Mouse (Mus musculus) embryonic facial prominence, embryonic 13.5 days (tissue): Measurements from ENCODE around the gene Maml3. TPM values are rescaled to one million over a fixed set of nuclear protein-coding genes. Genes with fewer than 3 reads are reported as not detected.
A peak's percentile ranks its signal among the peaks of the same experiment; 100 is the strongest.

Experiments used
- ATAC-seq: fragments of 200-750 bp; cut with Nextera tagmentation; 2 replicates; pipeline ENCODE4 v1.8.0; 2017; ENCODE audit warnings: low read depth; ENCODE audit not compliant: insufficient number of reproducible peaks, insufficient read depth, low FRiP score, low TSS enrichment
- H3K27ac ChIP-seq: fragments of 300-500 bp; sonication (generic); 2 replicates; pipeline ENCODE4 v1.5.1; 2015; ENCODE audit warnings: moderate library complexity, mild to moderate bottlenecking, inconsistent platforms
- H3K27me3 ChIP-seq: fragments of 300-500 bp; sonication (generic); 2 replicates; pipeline ENCODE4 v1.6.1; 2015; ENCODE audit warnings: mild to moderate bottlenecking, inconsistent platforms
- H3K36me3 ChIP-seq: fragments of 300-500 bp; sonication (generic); 2 replicates; pipeline ENCODE4 v1.6.1; 2015; ENCODE audit warnings: mild to moderate bottlenecking, inconsistent platforms
- H3K4me1 ChIP-seq: fragments of 300-500 bp; sonication (generic); 2 replicates; pipeline ENCODE4 v1.6.1; 2015; ENCODE audit warnings: inconsistent platforms
- H3K4me2 ChIP-seq: fragments of 300-500 bp; sonication (generic); 2 replicates; pipeline ENCODE4 v1.6.1; 2015; ENCODE audit warnings: moderate library complexity, mild to moderate bottlenecking, inconsistent platforms
- H3K4me3 ChIP-seq: fragments of 300-500 bp; sonication (generic); 2 replicates; pipeline ENCODE4 v1.5.1; 2015; ENCODE audit warnings: mild to moderate bottlenecking, inconsistent platforms
- H3K9ac ChIP-seq: fragments of 300-500 bp; sonication (generic); 2 replicates; pipeline ENCODE4 v1.6.1; 2015; ENCODE audit warnings: mild to moderate bottlenecking, inconsistent platforms
- H3K9me3 ChIP-seq: fragments of 300-500 bp; sonication (generic); 2 replicates; pipeline ENCODE4 v1.6.1; 2016; ENCODE audit warnings: inconsistent platforms
- whole genome bisulfite sequencing: fragments of 180-500 bp; shearing (Covaris S2); methylation state at CpG from one replicate; pipeline ENCODE4 v1.1.7; 2015; ENCODE audit warnings: mixed read lengths; 5-methylcytosine and 5-hydroxymethylcytosine counted together
- polyA plus RNA-seq: library from polyadenylated mRNA; unstranded; fragments of >200 nt; fragmentation: Nextera tagmentation; extraction: Ambion mirVana; gene quantifications from 2 replicates; pipeline ENCODE4 v1.2.1, GENCODE M21; 2015

Maml3 gene
- polyA plus RNA-seq, 1 experiment from 2014 or later = 6.5 TPM

- H3K4me1 ChIP-seq = peaks cover 41% of the 10 kb centered on the region
- ATAC-seq = 0 out of 2 replicates have a peak, but pooled peaks have one; percentile 58
- no peaks in the 10 kb centered on the region for H3K9me3 ChIP-seq
- H3K27me3 ChIP-seq = no peaks in the 10 kb centered on the region
- H3K27ac ChIP-seq = peak overlapping the region; percentile 87
- peak overlapping the region; percentile 64 for H3K9ac ChIP-seq
- no peaks in the 10 kb centered on the region; the same call in 1 of the 2 replicates for H3K36me3 ChIP-seq
- H3K4me3 ChIP-seq = peak overlapping the region; percentile 42
- peak overlapping the region; percentile 74 for H3K4me2 ChIP-seq
- WGBS = 3% methylated on average over 13 of the region's 13 CpGs
Measured at GRCm38 (mm10) chr3:51701950-51702349, 402.9 kb downstream of the Maml3 start.

- peak overlapping the region; percentile 42 for H3K4me3 ChIP-seq
- H3K9ac ChIP-seq = peak overlapping the region; percentile 64
- ATAC-seq = peak; percentile 90
- no peaks in the 10 kb centered on the region for H3K27me3 ChIP-seq
- H3K4me1 ChIP-seq = peaks cover 41% of the 10 kb centered on the region
- under 1% methylated on average over 27 of the region's 27 CpGs for WGBS
- H3K36me3 ChIP-seq = no peaks in the 10 kb centered on the region; the same call in none of the 2 replicates
- peak overlapping the region; percentile 87 for H3K27ac ChIP-seq
- no peaks in the 10 kb centered on the region for H3K9me3 ChIP-seq
- peak overlapping the region; percentile 74 for H3K4me2 ChIP-seq
Measured at GRCm38 (mm10) chr3:51701281-51701751, 403.6 kb downstream of the Maml3 start.

GRCm38 (mm10) chr3:51700731-51701280 is 404.1 kb downstream of the Maml3 start:
- H3K36me3 ChIP-seq = no peaks in the 10 kb centered on the region; the same call in none of the 2 replicates
- H3K9me3 ChIP-seq = no peaks in the 10 kb centered on the region
- H3K4me2 ChIP-seq = peak overlapping the region; percentile 74
- H3K4me3 ChIP-seq = peak overlapping the region; percentile 42
- no peaks in the 10 kb centered on the region for H3K27me3 ChIP-seq
- no peak for ATAC-seq
- H3K27ac ChIP-seq = peak overlapping the region; percentile 87
- H3K4me1 ChIP-seq = peaks cover 38% of the 10 kb centered on the region
- 9% methylated on average over 15 of the region's 15 CpGs for WGBS
- H3K9ac ChIP-seq = peak overlapping the region; percentile 64

DNA sequence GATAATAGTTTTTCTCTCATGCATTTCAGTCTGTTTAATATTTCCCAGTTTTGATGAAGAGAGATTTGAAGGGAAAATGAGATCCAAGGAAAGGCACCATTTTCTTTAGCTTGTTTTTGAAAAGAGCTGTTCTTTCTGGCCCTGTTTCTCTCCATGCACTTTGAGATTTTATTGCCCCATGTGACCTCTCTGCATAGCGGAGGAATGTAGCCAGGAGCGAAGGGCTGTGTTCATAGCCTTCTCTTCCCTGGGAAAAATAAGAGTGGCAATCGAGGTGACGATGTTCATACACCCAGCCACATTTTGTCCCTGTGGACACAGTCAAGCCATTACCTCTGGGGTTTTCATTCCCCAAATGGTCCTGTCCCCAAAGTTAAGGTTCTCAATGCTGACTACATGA is 404.8 kb downstream of the Maml3 start:
- ATAC-seq = no peak
- WGBS = 54% methylated on average over 4 of the region's 4 CpGs
- H3K27ac ChIP-seq = peak overlapping the region; percentile 87
- peak overlapping the region; percentile 64; the same call in 1 of the 2 replicates for H3K9ac ChIP-seq
- H3K4me2 ChIP-seq = peak overlapping the region; percentile 74
- no peaks in the 10 kb centered on the region for H3K9me3 ChIP-seq
- H3K27me3 ChIP-seq = no peaks in the 10 kb centered on the region
- no peak overlapping the region for H3K4me3 ChIP-seq
- H3K36me3 ChIP-seq = no peaks in the 10 kb centered on the region; the same call in none of the 2 replicates
- H3K4me1 ChIP-seq = peaks cover 38% of the 10 kb centered on the region

- Histone ChIP-seq H3K9ac (no peak overlapping the region), H3K4me3 (no peak overlapping the region), H3K4me1 (peaks cover 31% of the 10 kb centered on the region), H3K36me3 (no peaks in the 10 kb centered on the region; the same call in none of the 2 replicates), H3K27me3 (no peaks in the 10 kb centered on the region), H3K27ac (no peak overlapping the region), H3K4me2 (no peak overlapping the region), H3K9me3 (no peaks in the 10 kb centered on the region)
- 86% methylated on average over 3 of the region's 3 CpGs for WGBS
- ATAC-seq = no peak
Measured at GRCm38 (mm10) chr3:51697931-51698330, 406.9 kb downstream of the Maml3 start.

DNA sequence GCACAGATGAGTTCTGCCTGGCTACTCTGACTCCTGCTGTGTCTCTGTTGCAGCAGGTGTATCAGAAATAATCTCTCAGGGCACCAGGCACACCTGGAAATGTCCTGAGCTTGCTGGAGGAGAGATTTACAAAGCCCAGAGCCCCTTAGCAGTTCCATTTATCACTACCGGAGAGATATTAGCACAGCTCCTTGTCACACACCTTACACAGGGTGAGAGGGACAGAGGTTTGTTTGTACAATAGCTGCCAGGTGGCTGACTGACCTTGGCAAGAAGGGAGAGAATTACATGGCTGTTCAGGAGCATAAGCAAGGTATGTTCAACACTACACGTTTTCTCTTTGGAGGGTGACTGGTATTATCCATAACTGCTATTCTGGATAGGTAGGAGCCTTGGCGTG is 409.2 kb downstream of the Maml3 start:
- Histone ChIP-seq H3K27ac (no peak overlapping the region), H3K4me1 (peaks cover 9% of the 10 kb centered on the region), H3K9me3 (no peaks in the 10 kb centered on the region), H3K4me3 (no peak overlapping the region), H3K4me2 (no peak overlapping the region), H3K36me3 (peaks cover 1% of the 10 kb centered on the region), H3K27me3 (no peaks in the 10 kb centered on the region), H3K9ac (no peak overlapping the region)
- WGBS = 92% methylated on average over 3 of the region's 3 CpGs
- ATAC-seq = no peak

GRCm38 (mm10) chr3:51694576-51694975 is 410.3 kb downstream of the Maml3 start:
- Histone ChIP-seq H3K27me3 (no peaks in the 10 kb centered on the region), H3K36me3 (peaks cover 12% of the 10 kb centered on the region), H3K9me3 (no peaks in the 10 kb centered on the region), H3K4me3 (no peak overlapping the region), H3K9ac (no peak overlapping the region), H3K27ac (no peak overlapping the region), H3K4me1 (no peaks in the 10 kb centered on the region), H3K4me2 (no peak overlapping the region)
- ATAC-seq = no peak
- 80% methylated on average over 14 of the region's 14 CpGs for WGBS

- whole genome bisulfite sequencing = 83% methylated on average over 10 of the region's 10 CpGs
- no peak overlapping the region for H3K4me2 ChIP-seq
- H3K27ac ChIP-seq = no peak overlapping the region
- no peak overlapping the region for H3K4me3 ChIP-seq
- no peak overlapping the region for H3K9ac ChIP-seq
- peaks cover 26% of the 10 kb centered on the region for H3K36me3 ChIP-seq
- no peak for ATAC-seq
- H3K27me3 ChIP-seq = no peaks in the 10 kb centered on the region
- H3K9me3 ChIP-seq = no peaks in the 10 kb centered on the region
- no peaks in the 10 kb centered on the region for H3K4me1 ChIP-seq
Measured at GRCm38 (mm10) chr3:51693196-51693595, 411.7 kb downstream of the Maml3 start.

- WGBS = 91% methylated on average over 8 of the region's 8 CpGs
- Histone ChIP-seq H3K4me1 (no peaks in the 10 kb centered on the region), H3K27ac (no peak overlapping the region), H3K4me2 (no peak overlapping the region), H3K9ac (no peak overlapping the region), H3K27me3 (no peaks in the 10 kb centered on the region), H3K9me3 (no peaks in the 10 kb centered on the region), H3K36me3 (peaks cover 32% of the 10 kb centered on the region), H3K4me3 (no peak overlapping the region)
- ATAC-seq = no peak
Measured at GRCm38 (mm10) chr3:51688725-51689124, 416.2 kb downstream of the Maml3 start.

- no peaks in the 10 kb centered on the region for H3K4me1 ChIP-seq
- no peak for ATAC-seq
- no peak overlapping the region for H3K4me2 ChIP-seq
- WGBS = 88% methylated on average over 6 of the region's 6 CpGs
- no peak overlapping the region for H3K27ac ChIP-seq
- no peak overlapping the region for H3K9ac ChIP-seq
- peaks cover 32% of the 10 kb centered on the region for H3K36me3 ChIP-seq
- no peak overlapping the region for H3K4me3 ChIP-seq
- no peaks in the 10 kb centered on the region for H3K9me3 ChIP-seq
- no peaks in the 10 kb centered on the region for H3K27me3 ChIP-seq
Measured at GRCm38 (mm10) chr3:51686791-51687190, 418.1 kb downstream of the Maml3 start.

- no peak overlapping the region for H3K4me3 ChIP-seq
- WGBS = 73% methylated on average over 6 of the region's 6 CpGs
- no peak overlapping the region for H3K4me2 ChIP-seq
- H3K27ac ChIP-seq = no peak overlapping the region
- H3K27me3 ChIP-seq = no peaks in the 10 kb centered on the region
- no peaks in the 10 kb centered on the region for H3K9me3 ChIP-seq
- ATAC-seq = no peak
- H3K36me3 ChIP-seq = peaks cover 32% of the 10 kb centered on the region
- no peak overlapping the region for H3K9ac ChIP-seq
- no peaks in the 10 kb centered on the region for H3K4me1 ChIP-seq
Measured at GRCm38 (mm10) chr3:51686316-51686715, 418.6 kb downstream of the Maml3 start.

GRCm38 (mm10) chr3:51685539-51685938 is 419.3 kb downstream of the Maml3 start:
- Histone ChIP-seq H3K9ac (no peak overlapping the region), H3K4me2 (no peak overlapping the region), H3K9me3 (no peaks in the 10 kb centered on the region), H3K27ac (no peak overlapping the region), H3K27me3 (no peaks in the 10 kb centered on the region), H3K36me3 (peaks cover 30% of the 10 kb centered on the region), H3K4me3 (no peak overlapping the region), H3K4me1 (no peaks in the 10 kb centered on the region)
- 95% methylated on average over 6 of the region's 6 CpGs for WGBS
- no peak for ATAC-seq
